Mouse (Mus musculus): ENCODE results near the gene Anks1.

DNA sequence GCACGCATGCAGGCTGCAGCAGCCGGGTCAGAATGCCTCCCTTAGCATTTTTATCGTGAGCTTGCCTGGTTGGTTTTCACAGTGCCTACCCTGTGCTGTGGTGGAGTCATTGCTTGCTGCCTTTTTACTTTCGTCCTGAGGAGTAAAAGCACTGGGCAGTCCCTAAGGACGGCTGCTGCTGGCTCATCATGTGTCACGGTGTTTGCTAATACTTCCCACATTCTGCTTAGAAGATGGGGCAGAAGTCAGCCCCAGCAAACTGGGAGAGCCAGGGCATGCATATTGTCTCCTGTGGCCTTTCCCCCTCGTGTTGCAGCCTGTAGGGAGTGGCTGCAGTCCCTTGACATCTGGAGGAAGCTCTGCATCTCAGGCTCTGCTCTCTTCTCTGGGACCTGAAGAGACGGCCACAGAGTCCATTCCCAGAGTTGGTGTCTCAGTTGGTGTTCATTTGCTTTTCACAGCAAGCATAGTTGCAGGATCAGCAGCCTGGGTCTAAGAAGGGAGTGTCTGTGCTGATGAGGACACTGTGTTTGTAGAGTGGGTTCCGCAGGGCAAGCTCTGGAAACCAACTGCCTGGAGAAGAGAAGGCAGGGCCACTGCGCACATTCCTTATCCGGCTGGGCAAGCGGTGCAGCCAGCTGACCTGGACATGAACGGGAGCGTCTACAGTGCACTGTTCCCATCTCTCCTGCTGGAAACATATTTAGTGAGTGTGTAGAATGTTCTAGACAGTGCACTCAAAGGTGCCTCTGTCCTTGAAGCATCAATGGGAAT is 45.7 kb downstream of the Anks1 start:
- no peak for TF ChIP-seq CTCF (IDR thresholded peaks at IDR 0.05; ENCODE audit: low read depth, low read length)
- no peak for TF ChIP-seq GATA1 (IDR thresholded peaks at IDR 0.05; ENCODE audit: borderline replicate concordance, low read length)
- no peak for TF ChIP-seq TAL1 (conservative IDR thresholded peaks at IDR 0.05; ENCODE audit: low read depth, low read length)
- TF ChIP-seq GATA2 (IDR thresholded peaks at IDR 0.05; ENCODE audit: borderline replicate concordance, low read depth, low read length), result no peak
